26 mouse cellular contexts compared by ENCODE assay signal in the genomic region with DNA sequence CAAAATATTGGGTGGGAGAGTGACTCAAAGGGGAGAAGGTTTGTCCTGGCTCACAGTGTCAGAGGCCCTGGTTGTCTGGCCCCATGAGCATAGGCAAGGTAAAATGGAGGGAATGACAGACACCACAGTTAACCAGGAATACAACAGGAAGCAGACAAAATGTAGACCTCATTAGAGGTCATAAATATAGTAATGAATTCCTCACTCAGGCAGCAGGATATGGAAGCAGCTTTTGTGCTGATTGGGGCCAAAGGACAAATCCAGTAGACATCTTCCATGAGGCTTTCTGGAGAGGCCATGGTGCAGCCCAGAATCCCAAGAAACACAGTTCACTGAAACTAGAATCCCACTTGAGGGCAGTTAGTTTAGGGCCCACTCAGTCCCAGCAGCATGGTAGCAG. TPM values are rescaled to one million over a fixed set of nuclear protein-coding genes. Genes with fewer than 3 reads are reported as not detected.
"Had no signal": no experiment of that assay in that cellular context is flagged by ENCODE, and none has a peak within 500 bp of the region (broad histone marks: within the 10 kb centered on the region; RNA-seq: fewer than 3 reads in every experiment).

No protein-coding gene starts in this region.

- H3K9ac ChIP-seq: heart, embryonic 12.5 days; hindbrain, embryonic 13.5 days; hindbrain, embryonic 15.5 days; limb, embryonic 12.5 days; liver, embryonic 13.5 days; liver, embryonic 15.5 days had no signal

- DNase-seq: gastrocnemius, adult 2 months; gastrocnemius, postnatal 10 days; gastrocnemius, postnatal 25 days; heart, adult 18-20 months; kidney, adult 18-20 months; kidney, adult 8-10 months; kidney, postnatal 10 days; kidney, postnatal 25 days; kidney, postnatal 4 days; liver; liver, embryonic 13.5 days had no signal

- H3K36me3 ChIP-seq: heart, embryonic 10.5 days; heart, embryonic 12.5 days; hindbrain, embryonic 13.5 days; hindbrain, embryonic 15.5 days; limb, embryonic 10.5 days; limb, embryonic 12.5 days; liver, embryonic 13.5 days; liver, embryonic 15.5 days had no signal

- H3K4me3 ChIP-seq: gastrocnemius, adult 2 months; heart, embryonic 10.5 days; heart, embryonic 12.5 days; hindbrain, embryonic 13.5 days; hindbrain, embryonic 15.5 days; layer of hippocampus, adult 2 months; left cerebral cortex, adult 2 months; limb, embryonic 10.5 days; limb, embryonic 12.5 days; liver, embryonic 13.5 days; liver, embryonic 15.5 days had no signal

- H3K4me2 ChIP-seq: heart, embryonic 12.5 days; hindbrain, embryonic 13.5 days; hindbrain, embryonic 15.5 days; limb, embryonic 12.5 days; liver, embryonic 11.5 days; liver, embryonic 13.5 days; liver, embryonic 15.5 days had no signal

- H3K9me3 ChIP-seq: heart, embryonic 10.5 days; hindbrain, embryonic 13.5 days; hindbrain, embryonic 15.5 days; limb, embryonic 10.5 days; limb, embryonic 12.5 days; liver, embryonic 13.5 days; liver, embryonic 15.5 days had no signal

- H3K27ac ChIP-seq: gastrocnemius, adult 2 months; heart, embryonic 10.5 days; hindbrain, embryonic 13.5 days; hindbrain, postnatal 0 days; left cerebral cortex, adult 2 months; limb, embryonic 10.5 days; limb, embryonic 12.5 days; liver, embryonic 13.5 days; liver, embryonic 15.5 days had no signal

- H3K4me1 ChIP-seq: hindbrain, embryonic 13.5 days; hindbrain, embryonic 15.5 days; liver, embryonic 15.5 days had no signal

- H3K27me3 ChIP-seq: hindbrain, embryonic 13.5 days; hindbrain, embryonic 15.5 days; limb, embryonic 12.5 days; liver, embryonic 13.5 days; liver, embryonic 15.5 days had no signal

RNA-seq across cellular contexts. Expression of a gene that starts 54.0 kb away (rescaled TPM):
- total RNA-seq: gastrocnemius, adult 2 months; granulocyte monocyte progenitor cell, adult 5-6 weeks; heart, adult 18-20 months; heart, adult 8-10 months; heart, postnatal 25 days; hematopoietic stem cell, adult 5-6 weeks had no signal
